Mouse (Mus musculus) embryonic fibroblast, embryonic 13.5 days (primary cell): ENCODE data around the gene Dnmt3l.

Experiments
- CTCF ChIP-seq: IDR thresholded peaks from 2 replicates; pipeline ENCODE4 v1.5.1; 2011; ENCODE audit warnings: mild to moderate bottlenecking, control low read depth, low read length, moderate library complexity, borderline replicate concordance; ENCODE audit not compliant: insufficient read depth
- POLR2A ChIP-seq: IDR thresholded peaks from 2 replicates; pipeline ENCODE4 v1.6.1; 2011; ENCODE audit warnings: low read depth, mild to moderate bottlenecking, control low read depth, low read length, moderate library complexity

DNA sequence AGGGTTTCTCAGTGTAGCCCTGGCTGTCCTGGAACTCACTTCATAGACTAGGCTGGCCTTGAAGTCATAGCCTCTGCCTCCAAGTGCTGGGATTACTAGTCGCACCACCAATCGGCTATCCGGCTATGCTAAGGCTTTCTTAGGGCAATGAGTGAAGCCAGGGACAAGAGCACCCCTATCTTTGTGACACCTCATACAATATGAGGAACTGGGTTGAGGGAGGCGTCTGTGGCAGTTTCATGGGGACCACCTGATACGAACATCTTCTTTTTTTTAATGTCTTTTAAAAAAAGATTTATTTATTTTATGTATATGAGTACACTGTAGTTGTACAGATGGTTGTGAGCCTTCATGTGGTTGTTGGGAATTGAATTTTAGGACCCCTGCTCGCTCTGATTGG, 44.0 kb downstream of the Dnmt3l start:
- TF ChIP-seq CTCF (no peak), POLR2A (no peak)
